Mouse (Mus musculus): ENCODE measurements around the gene Mfsd1. TPM values are rescaled to one million over a fixed set of nuclear protein-coding genes. Genes with fewer than 3 reads are reported as not detected.

Gene Mfsd1
- polyA plus RNA-seq, 1 experiment: 128 TPM

DNA sequence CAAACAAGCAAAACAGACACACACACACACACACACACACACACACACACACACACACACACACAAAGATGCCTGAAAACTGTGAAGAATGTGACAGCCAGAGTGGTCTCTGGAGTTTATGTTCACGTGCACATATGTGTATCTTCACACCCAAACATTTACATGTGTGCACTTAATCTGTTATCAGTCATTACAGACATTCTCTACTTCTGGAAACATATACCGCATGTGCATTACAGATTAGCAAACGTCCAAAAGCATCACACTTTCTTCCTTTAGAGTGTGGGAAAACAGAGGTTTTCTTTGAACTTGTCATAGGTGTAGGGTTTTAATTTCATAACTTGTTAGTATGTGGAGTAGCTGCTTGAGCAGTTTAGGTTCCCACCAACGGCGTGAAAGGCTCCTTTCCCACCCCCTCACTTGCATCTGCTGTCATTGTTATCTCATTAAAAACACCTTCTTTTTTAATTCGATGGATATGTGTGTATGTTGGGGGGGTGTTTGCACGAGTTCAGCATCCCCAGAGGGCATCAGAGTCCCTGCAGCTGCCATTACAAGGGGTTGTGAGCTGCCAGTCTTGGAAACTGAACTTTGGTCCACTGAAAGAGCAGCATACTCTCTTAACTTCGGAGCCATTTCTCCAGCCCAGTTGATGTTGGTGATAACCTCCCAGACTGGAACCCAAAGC lies 16.9 kb upstream of the Mfsd1 start:
- H3K27ac ChIP-seq (ENCODE audit: insufficient read depth, low read length): no peak overlapping the region
- no peaks in the 10 kb centered on the region for H3K4me1 ChIP-seq (ENCODE audit: control insufficient read depth, insufficient read depth, low read length)
- no peak overlapping the region for H3K4me3 ChIP-seq (ENCODE audit: insufficient read depth, low read length)
- TF ChIP-seq POLR2A (IDR thresholded peaks at IDR 0.05; ENCODE audit: low read depth, low read length) (no peak), CTCF (IDR thresholded peaks at IDR 0.05; ENCODE audit: borderline replicate concordance, insufficient read depth, low read length) (no peak)

DNA sequence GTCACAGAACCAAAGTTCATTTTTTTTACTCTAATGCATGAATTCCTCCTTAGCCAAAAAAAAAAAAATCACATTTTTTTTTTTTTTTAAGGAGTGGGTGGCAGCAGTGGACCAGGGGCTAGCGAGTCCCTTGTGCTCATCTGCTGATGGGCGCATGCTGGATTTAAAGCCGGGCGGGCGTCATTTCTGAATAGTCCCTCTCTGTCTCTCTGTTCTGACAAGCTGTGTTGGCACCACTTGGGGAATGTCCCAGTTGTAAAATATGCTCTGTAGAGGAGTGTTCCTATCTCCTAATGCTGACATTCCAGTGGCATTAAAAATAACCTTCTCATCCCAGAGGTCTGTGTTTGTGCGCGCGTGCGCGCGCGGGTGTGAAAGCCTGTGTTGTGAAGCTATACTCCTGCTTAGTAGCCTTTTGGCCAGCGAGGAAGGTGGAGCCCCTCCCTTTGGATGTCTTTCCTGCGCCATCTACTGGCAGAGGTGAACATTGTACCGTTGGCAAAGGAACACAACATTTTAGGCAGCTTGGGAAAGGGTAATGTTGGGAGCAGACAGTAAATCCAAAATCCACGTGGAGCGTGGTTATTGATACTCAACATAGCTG lies 14.4 kb upstream of the Mfsd1 start:
- H3K4me1 ChIP-seq (ENCODE audit: control insufficient read depth, insufficient read depth, low read length): no peaks in the 10 kb centered on the region
- H3K27ac ChIP-seq (ENCODE audit: insufficient read depth, low read length): no peak overlapping the region
- no peak overlapping the region for H3K4me3 ChIP-seq (ENCODE audit: insufficient read depth, low read length)
- TF ChIP-seq POLR2A (IDR thresholded peaks at IDR 0.05; ENCODE audit: low read depth, low read length): no peak
- TF ChIP-seq CTCF (IDR thresholded peaks at IDR 0.05; ENCODE audit: borderline replicate concordance, insufficient read depth, low read length): peak; percentile 82

DNA sequence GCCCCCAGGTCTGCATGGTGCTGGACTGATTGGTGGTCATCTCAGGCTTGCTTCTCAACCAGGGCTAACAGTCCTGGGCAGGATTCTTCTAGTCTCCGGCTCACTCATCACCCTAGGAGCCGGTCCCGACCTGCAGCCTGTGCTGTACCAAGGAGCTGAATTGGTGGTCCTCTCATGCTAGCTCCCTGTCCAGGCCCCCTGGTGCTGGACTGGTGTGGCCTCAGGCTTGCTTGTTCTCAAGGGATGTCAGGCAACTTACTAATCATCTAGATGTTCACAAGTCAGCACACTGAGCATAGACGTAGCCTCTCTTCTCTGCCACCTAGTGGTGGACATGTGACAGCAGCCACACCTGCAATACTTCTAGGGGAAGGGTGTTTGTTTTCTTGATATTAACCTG lies 9.6 kb upstream of the Mfsd1 start:
- H3K4me1 ChIP-seq (ENCODE audit: control insufficient read depth, insufficient read depth, low read length): no peaks in the 10 kb centered on the region
- no peak for TF ChIP-seq POLR2A (IDR thresholded peaks at IDR 0.05; ENCODE audit: low read depth, low read length)
- TF ChIP-seq CTCF (IDR thresholded peaks at IDR 0.05; ENCODE audit: borderline replicate concordance, insufficient read depth, low read length): peak; percentile 65; the same call in 1 of the 2 replicates
- H3K4me3 ChIP-seq (ENCODE audit: insufficient read depth, low read length): no peak overlapping the region
- no peak overlapping the region for H3K27ac ChIP-seq (ENCODE audit: insufficient read depth, low read length)

DNA sequence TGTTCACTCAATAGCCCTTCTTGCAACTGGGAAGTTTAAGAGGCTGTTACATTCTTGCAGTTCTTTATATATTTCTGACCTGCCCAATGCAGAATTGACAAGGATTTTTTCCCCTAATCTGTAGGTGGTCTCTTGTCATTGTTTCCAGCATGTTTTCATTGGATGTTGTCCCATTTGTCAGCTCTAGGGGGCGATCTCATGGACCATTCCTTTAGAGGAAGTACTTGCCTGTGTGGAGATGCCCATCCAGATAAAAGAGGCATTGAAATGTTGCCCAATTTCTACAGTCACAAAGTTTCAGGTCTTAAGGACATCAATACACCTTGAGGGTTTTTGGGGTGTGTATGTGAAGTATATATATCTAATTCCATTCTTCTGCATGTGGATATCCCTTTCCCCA lies 9.0 kb upstream of the Mfsd1 start:
- no peak for TF ChIP-seq POLR2A (IDR thresholded peaks at IDR 0.05; ENCODE audit: low read depth, low read length)
- TF ChIP-seq CTCF (IDR thresholded peaks at IDR 0.05; ENCODE audit: borderline replicate concordance, insufficient read depth, low read length): no peak
- H3K4me3 ChIP-seq (ENCODE audit: insufficient read depth, low read length): no peak overlapping the region
- H3K4me1 ChIP-seq (ENCODE audit: control insufficient read depth, insufficient read depth, low read length): no peaks in the 10 kb centered on the region
- no peak overlapping the region for H3K27ac ChIP-seq (ENCODE audit: insufficient read depth, low read length)

DNA sequence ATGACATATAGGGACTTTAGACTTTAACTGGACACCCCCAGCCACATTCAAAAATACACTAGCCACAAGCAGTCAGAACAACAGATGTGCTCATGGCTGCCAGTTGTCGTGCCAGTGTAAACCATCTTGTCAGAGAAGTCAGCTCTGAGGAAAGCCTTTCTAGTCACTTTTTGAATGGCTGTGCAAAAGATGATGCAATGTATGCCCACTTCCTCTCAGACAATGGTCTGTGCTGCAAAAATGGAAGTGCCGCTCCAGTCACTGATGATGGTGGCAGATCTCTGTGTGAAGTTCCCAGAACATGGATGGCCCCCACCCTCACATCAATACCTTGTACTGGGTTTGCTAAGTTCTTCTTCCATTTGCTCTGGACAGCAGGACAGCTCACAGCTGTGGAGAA lies 6.3 kb upstream of the Mfsd1 start:
- H3K4me3 ChIP-seq (ENCODE audit: insufficient read depth, low read length): no peak overlapping the region
- TF ChIP-seq CTCF (IDR thresholded peaks at IDR 0.05; ENCODE audit: borderline replicate concordance, insufficient read depth, low read length): no peak
- TF ChIP-seq POLR2A (IDR thresholded peaks at IDR 0.05; ENCODE audit: low read depth, low read length): no peak

DNA sequence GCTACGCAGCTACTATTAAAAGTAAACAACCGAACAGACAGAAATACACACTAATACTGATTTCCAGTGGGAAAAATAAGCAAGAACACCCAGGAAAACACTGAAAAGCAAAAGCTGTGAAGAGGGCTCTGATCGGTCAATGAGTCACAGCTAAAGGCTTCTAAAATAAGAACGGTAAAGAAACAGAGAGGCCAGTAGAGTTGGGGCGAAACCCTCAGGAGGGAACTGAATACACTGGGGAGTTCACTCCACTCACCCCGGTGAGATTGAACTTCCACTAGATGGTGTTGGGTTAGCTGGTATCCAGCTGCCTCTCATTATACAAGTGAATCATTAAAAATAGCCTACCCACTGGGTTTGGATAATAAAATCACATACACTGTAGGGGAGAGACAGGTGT lies 5.8 kb upstream of the Mfsd1 start:
- Histone ChIP-seq H3K4me1 (ENCODE audit: control insufficient read depth, insufficient read depth, low read length) (no peaks in the 10 kb centered on the region), H3K27ac (ENCODE audit: insufficient read depth, low read length) (no peak overlapping the region), H3K4me3 (ENCODE audit: insufficient read depth, low read length) (no peak overlapping the region)
- no peak for TF ChIP-seq CTCF (IDR thresholded peaks at IDR 0.05; ENCODE audit: borderline replicate concordance, insufficient read depth, low read length)
- no peak for TF ChIP-seq POLR2A (IDR thresholded peaks at IDR 0.05; ENCODE audit: low read depth, low read length)

More for the DNA sequence above, 6.3 kb upstream of the Mfsd1 start:
- Histone ChIP-seq H3K4me1 (ENCODE audit: control insufficient read depth, insufficient read depth, low read length) (no peaks in the 10 kb centered on the region), H3K27ac (ENCODE audit: insufficient read depth, low read length) (no peak overlapping the region)

DNA sequence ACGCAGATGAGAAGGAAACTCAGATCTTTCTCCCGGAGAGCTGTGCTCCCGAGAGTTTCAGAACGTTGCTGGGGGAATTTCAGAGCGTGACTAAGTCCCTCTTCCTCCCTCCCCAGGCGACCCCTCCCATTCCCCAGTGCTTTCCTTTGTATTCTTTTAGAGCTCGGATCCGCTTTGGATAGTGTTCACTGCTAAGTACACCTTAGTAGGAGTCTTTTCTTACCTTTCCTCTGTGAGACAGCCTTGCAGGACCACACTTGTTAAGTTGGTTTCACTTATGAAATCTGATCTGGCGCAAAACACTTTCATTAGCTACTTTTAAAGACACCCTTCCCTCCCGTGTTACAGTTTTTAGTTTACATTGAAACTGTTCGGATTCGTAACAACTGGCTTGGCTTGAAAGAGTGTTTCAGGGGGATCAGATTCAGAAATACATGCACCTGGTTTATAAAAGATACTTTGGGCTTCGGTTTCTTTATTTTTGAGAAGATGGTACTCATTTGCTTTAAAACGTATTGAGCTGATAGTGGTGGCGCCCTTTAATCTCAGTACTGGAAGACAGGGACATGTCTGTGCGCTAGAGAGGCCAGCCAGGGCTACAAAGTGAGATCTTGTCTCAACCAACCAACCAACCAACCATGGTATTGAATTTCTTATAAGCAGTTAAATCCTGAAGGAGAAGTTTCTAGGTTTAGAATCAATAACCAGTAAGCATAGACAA lies 744 bp downstream of the Mfsd1 start:
- TF ChIP-seq POLR2A (IDR thresholded peaks at IDR 0.05; ENCODE audit: low read depth, low read length) (no peak), CTCF (IDR thresholded peaks at IDR 0.05; ENCODE audit: borderline replicate concordance, insufficient read depth, low read length) (no peak)
- Histone ChIP-seq H3K4me3 (ENCODE audit: insufficient read depth, low read length) (peak overlapping the region; percentile 89), H3K4me1 (ENCODE audit: control insufficient read depth, insufficient read depth, low read length) (no peaks in the 10 kb centered on the region), H3K27ac (ENCODE audit: insufficient read depth, low read length) (peak overlapping the region; percentile 9; the same call in 1 of the 2 replicates)

DNA sequence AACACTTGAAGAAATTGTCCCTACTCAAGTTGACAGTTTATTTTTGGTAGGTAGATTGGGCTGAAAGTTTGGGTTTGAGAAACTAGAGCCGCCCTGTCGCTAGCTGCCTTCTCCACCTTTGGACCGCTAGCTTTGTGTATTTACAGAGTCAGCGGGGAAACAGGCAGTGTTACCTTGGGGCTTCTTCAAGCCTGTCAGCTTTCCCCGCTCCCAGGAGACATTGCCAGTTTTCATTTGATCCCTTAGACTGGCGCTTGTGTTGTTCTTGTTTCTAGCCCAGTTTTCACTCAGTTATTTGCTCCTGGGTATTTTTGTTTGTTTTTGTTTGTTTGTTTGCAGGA lies 1.3 kb downstream of the Mfsd1 start:
- Histone ChIP-seq H3K4me1 (ENCODE audit: control insufficient read depth, insufficient read depth, low read length) (no peaks in the 10 kb centered on the region), H3K4me3 (ENCODE audit: insufficient read depth, low read length) (peak overlapping the region; percentile 89), H3K27ac (ENCODE audit: insufficient read depth, low read length) (no peak overlapping the region)
- TF ChIP-seq CTCF (IDR thresholded peaks at IDR 0.05; ENCODE audit: borderline replicate concordance, insufficient read depth, low read length) (no peak), POLR2A (IDR thresholded peaks at IDR 0.05; ENCODE audit: low read depth, low read length) (no peak)

DNA sequence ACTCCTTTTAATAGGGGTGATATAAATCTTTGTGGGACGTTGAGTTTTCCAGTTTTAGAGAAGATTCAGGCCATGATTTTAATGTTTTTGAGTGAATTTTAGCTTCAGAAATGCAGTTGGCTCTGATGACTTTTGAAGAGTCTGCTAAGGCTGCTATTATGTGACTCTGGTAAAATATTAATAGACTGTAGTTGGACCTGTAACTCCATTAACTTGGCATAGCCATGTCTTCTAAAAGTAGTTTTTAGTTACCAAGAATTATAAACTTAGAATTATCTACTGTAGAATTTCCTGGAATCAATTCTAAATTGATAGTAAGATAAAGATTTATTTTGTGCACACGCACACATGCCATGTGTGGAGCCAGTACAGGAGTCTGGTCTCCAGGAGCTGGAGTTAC lies 4.0 kb downstream of the Mfsd1 start:
- Histone ChIP-seq H3K4me3 (ENCODE audit: insufficient read depth, low read length) (no peak overlapping the region), H3K27ac (ENCODE audit: insufficient read depth, low read length) (no peak overlapping the region), H3K4me1 (ENCODE audit: control insufficient read depth, insufficient read depth, low read length) (no peaks in the 10 kb centered on the region)
- TF ChIP-seq CTCF (IDR thresholded peaks at IDR 0.05; ENCODE audit: borderline replicate concordance, insufficient read depth, low read length) (no peak), POLR2A (IDR thresholded peaks at IDR 0.05; ENCODE audit: low read depth, low read length) (no peak)

DNA sequence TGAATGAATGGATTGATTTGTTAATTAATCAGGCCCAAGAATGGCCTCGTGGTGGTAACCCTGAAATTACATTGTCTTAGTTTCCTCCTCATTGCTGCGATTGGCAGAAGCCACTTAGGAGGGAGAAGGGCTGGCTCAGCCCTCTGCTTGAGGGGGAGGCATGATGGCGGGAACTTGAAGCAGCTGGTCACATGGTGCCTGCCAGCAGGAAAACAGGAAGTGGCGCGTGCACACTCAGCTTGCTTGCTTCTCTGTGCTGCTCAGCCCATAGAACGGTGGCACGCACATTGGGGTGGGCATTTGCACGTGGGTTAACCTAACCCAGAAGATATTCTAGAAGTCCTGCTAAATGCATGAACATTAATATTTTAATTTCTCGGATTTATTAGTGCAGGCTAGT lies 4.9 kb downstream of the Mfsd1 start:
- Histone ChIP-seq H3K4me3 (ENCODE audit: insufficient read depth, low read length) (no peak overlapping the region), H3K4me1 (ENCODE audit: control insufficient read depth, insufficient read depth, low read length) (no peaks in the 10 kb centered on the region), H3K27ac (ENCODE audit: insufficient read depth, low read length) (no peak overlapping the region)
- TF ChIP-seq CTCF (IDR thresholded peaks at IDR 0.05; ENCODE audit: borderline replicate concordance, insufficient read depth, low read length) (no peak), POLR2A (IDR thresholded peaks at IDR 0.05; ENCODE audit: low read depth, low read length) (no peak)
